Mouse (Mus musculus) A20 (cell line): ENCODE data around the gene Calm5.
"Not testable (repeated sequence)": the region's sequence is repeated elsewhere in the genome, so short reads cannot be mapped to it uniquely, and the experiment has no call there.

Source experiments
- DNase-seq: peaks from one replicate; pipeline ENCODE4 v3.0.0-alpha.2; 2011; ENCODE audit warnings: low read depth, low spot score

The Calm5 gene

DNA sequence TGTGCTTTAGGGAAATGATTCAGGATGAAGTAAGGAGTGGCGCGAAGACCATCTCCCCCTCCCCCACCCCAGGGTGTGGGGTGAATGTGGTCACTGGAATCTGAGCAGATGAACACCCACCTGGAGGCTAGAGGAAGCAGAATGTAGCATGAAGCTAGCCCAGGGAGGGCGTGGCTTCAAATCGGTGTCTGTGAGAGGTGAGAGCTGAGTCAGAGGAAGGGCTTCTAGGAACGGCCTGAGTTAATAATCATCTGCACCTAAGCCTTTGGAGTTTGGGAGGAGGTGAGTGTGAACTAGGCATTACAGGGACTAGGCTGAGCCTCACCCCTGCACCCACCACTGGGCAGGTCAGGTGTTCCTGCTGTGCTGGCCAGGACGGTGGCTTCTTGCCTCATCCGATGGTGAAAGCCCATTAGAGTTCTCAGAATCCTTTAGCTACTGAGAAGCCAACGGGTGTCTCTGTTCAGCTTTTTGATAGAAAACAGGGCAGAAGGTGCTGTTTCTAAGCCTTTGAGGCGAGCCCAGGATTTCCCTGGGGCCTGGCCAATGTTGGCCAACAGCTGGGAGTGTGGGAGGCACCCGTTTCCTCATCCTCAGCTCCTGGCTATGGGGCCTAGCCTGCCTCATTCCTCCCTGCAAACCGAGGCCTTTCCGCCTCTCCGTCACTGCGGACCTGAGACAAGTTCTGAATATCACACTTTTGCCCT is 11.8 kb downstream of the Calm5 start:
- no peak for DNase-seq

- DNase-seq: no peak
Measured at GRCm38 (mm10) chr13:3866355-3867052, 12.5 kb downstream of the Calm5 start.

DNA sequence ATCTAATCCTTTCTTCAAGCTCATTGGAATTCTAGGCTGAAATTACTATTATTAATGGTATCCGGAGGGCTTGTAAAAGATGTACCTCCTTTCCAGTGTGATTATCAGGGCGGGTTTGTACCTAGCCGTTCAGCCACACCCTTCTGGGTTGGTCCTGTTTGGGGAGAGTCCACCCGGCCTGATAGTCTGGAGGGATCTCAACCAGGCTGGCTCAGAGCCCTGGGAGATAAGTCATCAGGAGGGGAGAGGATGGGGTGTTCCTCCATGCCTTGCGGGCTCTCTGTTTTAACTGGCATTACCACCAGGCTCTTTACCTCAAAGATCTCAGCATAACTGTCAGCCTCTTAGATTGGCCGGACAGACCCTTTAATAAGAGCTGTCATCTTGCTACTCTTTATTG is 13.2 kb downstream of the Calm5 start:
- no peak for DNase-seq

- no peak for DNase-seq
Measured at GRCm38 (mm10) chr13:3869901-3870300, 15.9 kb downstream of the Calm5 start.

DNA sequence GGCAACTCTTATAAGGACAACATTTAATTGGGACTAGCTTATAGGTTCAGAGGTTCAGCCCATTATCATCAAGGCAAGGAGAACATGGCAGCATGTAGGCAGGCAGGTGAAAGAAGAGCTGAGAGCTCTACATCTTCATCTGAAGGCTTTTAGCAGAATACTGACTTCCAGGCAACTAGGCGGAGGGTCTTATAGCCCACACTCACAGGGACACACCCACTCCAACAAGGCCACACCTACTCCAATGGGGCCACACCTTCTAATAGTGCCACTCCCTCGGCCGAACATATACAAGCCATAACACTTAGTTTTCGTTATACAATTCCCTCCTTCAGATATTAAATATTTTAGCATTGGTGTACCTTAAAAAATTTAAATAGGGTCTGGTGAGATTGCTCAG is 18.9 kb downstream of the Calm5 start:
- no peak for DNase-seq

DNA sequence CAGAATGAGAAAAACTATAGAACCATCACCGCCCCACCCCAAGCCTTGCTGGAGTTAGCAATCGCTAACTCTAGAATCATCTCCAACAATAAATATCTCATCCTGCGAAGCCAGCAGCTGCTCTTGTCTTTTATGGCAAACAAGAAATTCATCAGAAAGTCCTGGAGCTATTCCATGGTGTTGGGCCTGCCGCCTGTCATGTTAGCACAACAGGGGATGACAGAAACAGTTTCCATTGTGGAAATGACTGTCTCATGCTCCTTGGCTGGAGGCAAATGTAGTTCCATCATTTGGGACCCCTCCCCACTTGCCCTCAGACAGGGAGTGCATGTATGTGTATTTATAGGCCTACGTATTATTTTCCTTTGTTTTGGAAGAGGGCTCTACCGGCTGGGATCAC is 22.5 kb downstream of the Calm5 start:
- DNase-seq: no peak

DNA sequence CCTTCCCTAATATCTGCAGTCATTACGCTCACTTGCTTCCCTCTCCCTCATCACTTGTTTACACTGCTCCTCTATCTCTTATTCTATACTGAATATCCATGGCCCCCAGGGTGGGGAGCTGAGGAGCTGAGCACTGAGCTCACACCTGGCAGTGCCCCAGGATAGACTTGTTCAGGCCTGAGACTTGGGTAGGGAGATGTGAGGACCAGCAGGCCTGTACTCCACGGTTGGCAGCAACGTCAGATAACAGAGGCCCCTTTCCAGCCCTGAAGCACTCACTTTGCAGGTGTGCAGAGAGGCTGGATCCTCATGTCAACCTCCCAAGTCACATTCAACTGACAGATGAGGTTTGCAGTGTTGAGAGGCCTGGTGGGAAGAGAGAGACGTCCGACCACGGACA is 23.2 kb downstream of the Calm5 start:
- DNase-seq: no peak

DNA sequence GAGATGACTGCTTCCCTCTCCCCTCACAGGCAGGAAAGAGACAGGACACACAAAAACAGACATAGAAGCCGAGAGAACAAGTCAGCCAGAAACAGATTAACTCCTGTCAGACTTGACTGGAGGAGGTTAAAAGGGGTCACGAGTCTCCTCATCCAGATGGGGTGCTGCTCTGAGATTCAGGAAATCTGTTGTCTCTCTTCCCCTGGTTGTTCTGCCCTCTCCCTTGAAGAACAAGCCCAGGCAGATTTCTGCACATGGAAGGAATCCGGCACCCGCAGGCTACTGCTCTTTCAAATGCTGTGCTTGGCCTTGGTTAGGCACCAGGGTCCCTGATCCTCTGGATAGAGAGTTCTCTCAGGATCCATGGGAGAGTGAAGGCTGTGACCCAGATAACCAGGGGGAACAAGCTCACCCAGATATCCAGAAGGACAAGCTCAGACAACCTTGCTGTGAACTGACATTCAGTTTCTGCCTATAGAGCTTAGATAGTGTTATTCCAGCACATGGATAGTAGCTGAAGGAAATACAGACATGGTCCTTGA is 23.8 kb downstream of the Calm5 start:
- DNase-seq: no peak

DNA sequence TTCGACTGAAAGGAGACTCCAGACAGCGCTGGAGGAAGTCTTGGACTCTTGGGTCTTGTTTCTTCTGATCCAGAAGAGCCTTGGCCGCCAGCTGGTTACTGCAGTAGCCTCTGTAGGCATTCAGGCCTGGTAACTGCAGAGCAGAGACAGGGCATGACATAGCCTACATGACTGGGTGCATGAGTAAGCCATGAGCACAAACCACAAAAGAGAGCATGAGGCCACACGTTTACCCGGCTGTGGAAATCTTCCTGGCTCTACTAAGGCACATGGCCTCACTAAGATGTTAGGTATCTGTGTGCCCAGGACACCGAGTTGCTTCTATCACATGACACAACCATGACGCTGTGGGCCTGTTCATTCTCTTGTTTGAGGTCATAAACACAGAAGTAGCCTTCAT is 32.7 kb downstream of the Calm5 start:
- DNase-seq: no peak

DNA sequence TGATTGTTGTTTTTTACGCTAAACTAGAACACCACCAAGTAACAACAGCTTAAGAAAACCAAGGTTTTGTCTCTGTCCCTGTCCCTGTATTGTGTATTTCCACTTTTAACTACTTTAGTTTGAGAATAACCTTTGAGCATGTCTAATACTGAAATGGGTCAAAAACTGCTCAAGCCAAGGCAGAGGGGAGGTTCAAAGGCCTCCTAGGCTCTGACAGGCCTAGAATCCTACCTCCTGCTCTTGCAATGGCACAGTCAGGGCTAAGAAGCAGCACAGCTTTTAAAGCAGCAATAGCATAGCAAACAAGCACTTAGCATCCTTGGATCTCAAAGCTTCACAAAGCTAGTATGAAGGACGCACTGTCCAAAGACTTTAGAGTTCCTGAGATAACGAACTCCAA is 35.1 kb downstream of the Calm5 start:
- no peak for DNase-seq

GRCm38 (mm10) chr13:3890061-3890460 is 36.1 kb downstream of the Calm5 start:
- DNase-seq: peak; percentile 71

DNA sequence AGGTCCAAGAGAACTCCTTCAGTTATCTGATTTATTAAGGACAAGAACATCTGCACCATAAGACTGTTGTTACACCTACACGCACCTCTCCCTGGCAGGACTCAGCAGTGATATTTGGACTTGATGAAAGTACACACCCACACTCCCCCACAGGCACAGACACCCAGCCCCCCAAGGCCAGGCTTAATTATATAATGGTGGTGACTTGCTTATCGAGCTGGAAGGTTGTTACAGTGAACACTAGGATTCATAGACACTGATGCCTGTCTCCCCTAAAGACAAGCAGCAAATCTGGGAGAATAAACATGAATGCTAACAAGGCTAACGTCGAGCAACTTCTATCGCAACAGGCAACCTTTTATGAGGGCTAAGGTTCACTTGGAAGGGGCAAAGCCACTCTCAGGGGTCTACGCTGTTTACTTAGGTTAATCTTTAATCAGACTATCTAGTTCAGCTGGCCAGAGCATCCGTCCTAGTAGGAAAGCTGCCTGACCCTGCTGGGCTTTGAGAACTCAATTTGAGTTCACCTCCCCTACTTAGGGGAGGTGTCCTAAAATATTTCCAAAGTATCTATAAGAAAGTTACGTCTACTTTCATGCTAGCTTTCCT is 37.6 kb downstream of the Calm5 start:
- peak; percentile 27 for DNase-seq

DNA sequence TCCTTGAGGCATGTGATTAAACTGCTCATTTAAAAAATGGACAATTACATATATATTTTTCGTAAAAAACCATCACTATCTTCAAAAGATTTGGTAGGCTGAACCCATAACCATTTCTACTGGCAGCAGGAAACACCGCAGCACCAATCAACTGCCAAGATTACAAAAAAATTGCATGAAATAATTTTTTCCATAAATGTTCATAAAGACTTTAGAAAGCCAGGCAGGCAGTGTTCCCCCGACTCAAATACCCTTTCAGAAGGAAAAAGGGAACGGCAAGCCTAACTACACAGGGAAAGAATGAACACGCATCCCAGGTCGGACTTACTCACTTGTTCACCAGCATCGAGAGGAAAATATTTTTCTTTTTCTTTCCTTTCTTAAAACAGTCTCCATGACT is 38.6 kb downstream of the Calm5 start:
- DNase-seq: peak; percentile 47

DNA sequence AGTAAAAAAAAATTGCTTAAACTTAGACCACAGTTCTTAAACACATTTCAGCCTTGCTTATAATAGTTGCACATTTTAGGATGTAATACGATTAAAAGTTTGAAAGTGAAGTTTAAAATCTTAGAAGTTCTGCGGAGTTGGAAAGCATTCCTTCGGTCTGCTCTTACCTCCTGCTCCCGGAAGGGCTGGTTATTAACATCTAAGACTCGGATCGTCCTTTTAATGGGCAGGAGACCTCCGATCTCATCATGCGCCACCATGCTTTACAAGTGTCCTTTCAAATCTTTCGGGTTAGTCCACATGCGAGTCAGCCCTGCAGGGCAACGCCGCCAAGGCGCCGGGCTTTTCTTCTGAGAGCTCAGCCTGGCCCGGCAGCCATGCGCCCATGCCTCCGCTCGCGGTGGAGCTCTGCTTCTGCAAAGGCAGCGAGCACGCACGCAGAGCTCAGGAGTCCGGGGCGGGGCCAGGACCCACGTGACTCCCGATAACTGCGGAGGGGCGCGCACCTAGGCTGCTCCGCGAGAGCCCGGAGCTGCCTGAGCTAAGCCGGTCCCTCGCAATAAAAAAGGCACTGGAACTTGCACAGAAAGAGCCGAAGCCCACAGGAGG is 39.3 kb downstream of the Calm5 start:
- DNase-seq: peak; percentile 94

GRCm38 (mm10) chr13:3894549-3894948 is 40.6 kb downstream of the Calm5 start:
- DNase-seq: no peak

DNA sequence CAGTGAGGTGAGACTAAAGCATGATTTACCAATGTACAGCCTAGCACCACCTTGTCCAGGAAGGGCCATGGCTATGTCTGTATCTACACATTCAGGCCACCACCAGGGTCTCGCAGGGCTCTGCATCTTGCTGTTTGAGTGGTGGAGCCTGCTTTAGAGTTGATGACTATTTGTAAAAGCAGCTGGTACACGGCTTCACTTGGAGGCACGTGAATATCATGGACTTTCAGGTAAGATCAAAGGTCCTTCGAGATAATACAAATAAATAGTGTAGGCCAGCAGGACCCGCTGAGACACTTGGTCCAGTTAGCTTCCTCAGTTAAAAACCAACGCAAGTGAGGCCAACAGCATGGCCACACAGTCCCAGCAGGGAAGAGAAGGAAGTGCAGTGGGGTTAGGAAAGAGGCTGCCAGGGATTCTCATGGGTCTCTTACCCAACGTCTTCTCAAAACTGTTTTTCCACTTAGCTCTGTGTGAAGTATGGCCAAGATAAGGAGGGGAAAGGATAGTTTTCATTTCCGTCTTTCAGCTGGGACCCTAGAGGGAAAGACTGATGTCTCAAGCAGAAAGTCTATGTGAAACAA is 41.5 kb downstream of the Calm5 start:
- no peak for DNase-seq

- no peak for DNase-seq
Measured at GRCm38 (mm10) chr13:3896032-3896431, 42.1 kb downstream of the Calm5 start.

DNA sequence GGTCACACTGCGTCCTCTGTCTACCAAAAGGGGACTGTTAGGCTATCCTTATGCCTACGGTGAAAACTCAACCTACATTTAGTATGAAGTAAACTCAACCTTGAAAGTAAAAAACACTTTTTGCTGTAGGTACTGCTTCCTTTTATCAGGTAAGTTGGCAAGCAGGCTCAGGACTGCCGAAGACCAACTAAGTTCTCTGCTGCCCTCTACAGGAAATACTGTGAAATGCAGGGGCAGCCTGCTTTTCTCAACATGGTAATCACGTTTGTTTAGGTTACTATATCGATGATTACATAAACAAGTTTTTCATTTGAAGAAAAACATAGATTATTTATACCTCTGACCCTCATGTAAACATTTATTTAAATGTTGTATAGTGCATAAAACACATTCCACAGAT is 42.9 kb downstream of the Calm5 start:
- DNase-seq: peak; percentile 83

GRCm38 (mm10) chr13:3898202-3898601 is 44.2 kb downstream of the Calm5 start:
- DNase-seq: not testable (repeated sequence)

DNA sequence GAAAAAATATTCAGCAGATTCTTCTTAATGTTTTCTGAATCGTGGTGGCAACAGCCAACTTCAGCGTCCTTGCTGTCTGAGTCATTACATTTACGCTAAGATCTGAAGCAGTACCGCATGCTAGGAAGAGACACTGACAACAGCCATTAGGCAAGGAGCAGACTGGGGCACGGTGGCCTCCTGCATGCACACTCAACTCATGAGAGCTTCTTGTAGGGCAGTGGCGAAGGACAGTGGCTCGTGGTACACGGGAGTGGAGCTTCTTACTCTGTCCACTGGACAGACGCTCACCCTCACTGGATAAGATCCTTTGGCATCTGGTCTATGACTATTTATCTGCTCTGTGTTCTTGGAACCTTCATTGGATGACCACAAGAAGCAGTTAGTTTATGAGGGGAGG is 45.3 kb downstream of the Calm5 start:
- DNase-seq: no peak
